Mouse (Mus musculus) erythroblast, embryonic 14.5 days (primary cell): ENCODE results near the gene Arhgef2.

ENCODE experiments used
- GATA1 ChIP-seq: IDR thresholded peaks from 2 replicates; pipeline ENCODE4 v1.6.1; 2012; ENCODE audit warnings: low read length, inconsistent platforms, mixed read lengths
- TAL1 ChIP-seq: IDR thresholded peaks from 3 replicates; pipeline ENCODE4 v1.6.1; 2012; ENCODE audit warnings: low read length, inconsistent platforms, mixed read lengths

DNA sequence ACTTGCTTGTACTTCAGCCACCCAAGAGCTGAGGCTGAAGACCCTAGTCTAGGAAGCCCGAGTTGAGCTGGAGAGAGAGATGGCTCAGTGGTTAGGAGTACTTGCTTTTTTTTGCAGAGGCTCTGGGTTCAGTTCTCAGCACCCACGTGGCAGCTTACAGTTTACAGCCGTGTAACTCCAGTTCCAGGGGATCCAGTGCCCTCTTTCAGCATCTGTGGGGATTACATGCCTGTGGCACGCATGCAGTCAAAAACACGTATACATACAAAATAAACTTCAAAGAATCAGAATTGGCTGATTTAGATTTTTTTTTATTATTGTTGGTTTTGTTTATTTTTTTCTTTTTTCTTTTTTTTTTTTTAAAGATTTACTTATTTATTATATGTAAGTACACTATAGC, 31.4 kb downstream of the Arhgef2 start:
- TF ChIP-seq GATA1: no peak
- no peak for TF ChIP-seq TAL1
